Mouse (Mus musculus) CH12.LX (cell line): ENCODE measurements around the gene Mns1. TPM values are rescaled to one million over a fixed set of nuclear protein-coding genes. Genes with fewer than 3 reads are reported as not detected.

Experiments used
- DNase-seq: peaks from one replicate; pipeline ENCODE4 v3.0.0-alpha.2; 2013; ENCODE audit errors: extremely low read depth
- H3K27ac ChIP-seq: 2 replicates; pipeline ENCODE4 v1.5.1; 2012; ENCODE audit warnings: low read depth, mild to moderate bottlenecking, control low read depth, moderate library complexity; ENCODE audit not compliant: insufficient read depth
- H3K27me3 ChIP-seq: replicated peaks from 2 replicates; pipeline ENCODE3; 2012; ENCODE audit warnings: inconsistent platforms
- H3K36me3 ChIP-seq, 2 experiments: replicated peaks in 1 of 2; 2 replicates each; pipeline versions ENCODE3 to v1.6.1; 2012; ENCODE audit warnings: inconsistent platforms in 1 of 2, low read length in 1 of 2, mild to moderate bottlenecking in 1 of 2, mixed read lengths in 1 of 2, moderate library complexity in 1 of 2; ENCODE audit not compliant: control insufficient read depth in 1 of 2, insufficient read depth in 1 of 2
- H3K4me1 ChIP-seq, 2 experiments: 2 replicates each; pipeline ENCODE4 v1.6.1; 2012; ENCODE audit warnings: inconsistent platforms in 1 of 2, moderate library complexity in 1 of 2; ENCODE audit not compliant: insufficient read depth in 2 of 2, control insufficient read depth in 1 of 2
- H3K4me2 ChIP-seq: 2 replicates; pipeline ENCODE4 v1.6.1; 2012; ENCODE audit warnings: low read depth, mild to moderate bottlenecking, control low read depth; ENCODE audit not compliant: poor library complexity, insufficient read depth, severe bottlenecking
- H3K4me3 ChIP-seq, 3 experiments: fragments of 150-350 bp in 1 of 3; sonication (generic) in 1 of 3; replicated peaks in 1 of 3; 2 replicates each; pipeline versions ENCODE3 to v1.5.1; 2011 to 2012; ENCODE audit warnings: low read depth in 2 of 3, low read length in 2 of 3, mild to moderate bottlenecking in 2 of 3, moderate library complexity in 2 of 3, control low read depth in 1 of 3, improper control_type of control experiment in 1 of 3, inconsistent platforms in 1 of 3, mixed read lengths in 1 of 3; ENCODE audit not compliant: poor library complexity in 1 of 3
- H3K79me2 ChIP-seq: replicated peaks from 2 replicates; pipeline ENCODE4 v1.6.1; 2012; ENCODE audit warnings: mild to moderate bottlenecking, moderate library complexity; ENCODE audit not compliant: control insufficient read depth, poor library complexity, insufficient read depth, severe bottlenecking; ENCODE audit errors: extremely low read depth
- H3K9ac ChIP-seq: 2 replicates; pipeline ENCODE4 v1.6.1; 2012; ENCODE audit warnings: low read depth, mild to moderate bottlenecking, control low read depth, moderate library complexity; ENCODE audit not compliant: insufficient read depth
- H3K9me3 ChIP-seq: replicated peaks from 2 replicates; pipeline ENCODE3; 2012; ENCODE audit warnings: low read length, inconsistent platforms, mixed read lengths
- CHD1 ChIP-seq: IDR thresholded peaks from 2 replicates; pipeline ENCODE4 v1.6.1; 2012; ENCODE audit warnings: low read depth, low read length, improper control_type of control experiment, inconsistent platforms
- CHD2 ChIP-seq: IDR thresholded peaks from 2 replicates; pipeline ENCODE4 v1.6.1; 2011; ENCODE audit warnings: low read length, improper control_type of control experiment
- CTCF ChIP-seq, 2 experiments: IDR thresholded peaks in 1 of 2; conservative IDR thresholded peaks in 1 of 2; 2 replicates each; pipeline ENCODE4 v1.5.1; 2011 to 2012; ENCODE audit warnings: low read depth in 2 of 2, low read length in 2 of 2, improper control_type of control experiment in 1 of 2, inconsistent platforms in 1 of 2, mild to moderate bottlenecking in 1 of 2, moderate library complexity in 1 of 2
- E2F4 ChIP-seq: IDR thresholded peaks from 2 replicates; pipeline ENCODE4 v1.6.1; 2011; ENCODE audit warnings: low read depth, low read length, improper control_type of control experiment; ENCODE audit not compliant: insufficient replicate concordance
- ELF1 ChIP-seq: IDR thresholded peaks from 2 replicates; pipeline ENCODE4 v1.6.1; 2014; ENCODE audit warnings: low read depth, mild to moderate bottlenecking, inconsistent platforms, low read length, improper control_type of control experiment
- EP300 ChIP-seq: IDR thresholded peaks from 2 replicates; pipeline ENCODE4 v1.6.1; 2011; ENCODE audit warnings: low read length, improper control_type of control experiment
- ETS1 ChIP-seq: conservative IDR thresholded peaks from 2 replicates; pipeline ENCODE4 v1.6.1; 2012; ENCODE audit warnings: low read depth, mild to moderate bottlenecking, inconsistent platforms, low read length, improper control_type of control experiment, moderate library complexity
- GABPA ChIP-seq: IDR thresholded peaks from 2 replicates; pipeline ENCODE4 v1.6.1; 2012; ENCODE audit warnings: low read depth, low read length, improper control_type of control experiment, inconsistent platforms; ENCODE audit not compliant: insufficient replicate concordance
- HCFC1 ChIP-seq: IDR thresholded peaks from 2 replicates; pipeline ENCODE4 v1.6.1; 2012; ENCODE audit warnings: low read depth, mild to moderate bottlenecking, inconsistent platforms, low read length, improper control_type of control experiment
- IRF4 ChIP-seq: IDR thresholded peaks from 2 replicates; pipeline ENCODE4 v1.6.1; 2014; ENCODE audit warnings: low read depth, mild to moderate bottlenecking, inconsistent platforms, low read length, improper control_type of control experiment
- KAT2A ChIP-seq: IDR thresholded peaks from 2 replicates; pipeline ENCODE4 v1.6.1; 2012; ENCODE audit warnings: low read length, improper control_type of control experiment, inconsistent platforms; ENCODE audit not compliant: insufficient replicate concordance
- MAX ChIP-seq: IDR thresholded peaks from 2 replicates; pipeline ENCODE4 v1.6.1; 2011; ENCODE audit warnings: low read length, improper control_type of control experiment
- MAZ ChIP-seq: IDR thresholded peaks from 2 replicates; pipeline ENCODE4 v1.6.1; 2012; ENCODE audit warnings: low read depth, mild to moderate bottlenecking, inconsistent platforms, low read length, improper control_type of control experiment, moderate library complexity
- MXI1 ChIP-seq: IDR thresholded peaks from 2 replicates; pipeline ENCODE4 v1.6.1; 2011; ENCODE audit warnings: mild to moderate bottlenecking, low read depth, low read length, improper control_type of control experiment
- NELFE ChIP-seq: IDR thresholded peaks from 2 replicates; pipeline ENCODE4 v1.6.1; 2011; ENCODE audit warnings: low read depth, low read length, improper control_type of control experiment
- NRF1 ChIP-seq: IDR thresholded peaks from 2 replicates; pipeline ENCODE4 v1.6.1; 2014; ENCODE audit warnings: low read depth, mild to moderate bottlenecking, inconsistent platforms, low read length, improper control_type of control experiment, moderate library complexity
- POLR2A ChIP-seq: IDR thresholded peaks from 2 replicates; pipeline ENCODE4 v1.6.1; 2011; ENCODE audit warnings: low read depth, mild to moderate bottlenecking, improper control_type of control experiment, low read length
- POLR2AphosphoS2 ChIP-seq: IDR thresholded peaks from 2 replicates; pipeline ENCODE4 v1.6.1; 2011; ENCODE audit warnings: low read depth, low read length, improper control_type of control experiment
- RAD21 ChIP-seq: IDR thresholded peaks from 2 replicates; pipeline ENCODE4 v1.6.1; 2011; ENCODE audit warnings: low read depth, mild to moderate bottlenecking, low read length, improper control_type of control experiment, moderate library complexity
- RCOR1 ChIP-seq: conservative IDR thresholded peaks from 2 replicates; pipeline ENCODE4 v1.6.1; 2012; ENCODE audit warnings: low read depth, mild to moderate bottlenecking, inconsistent platforms, low read length, improper control_type of control experiment
- SIN3A ChIP-seq: IDR thresholded peaks from 2 replicates; pipeline ENCODE4 v1.6.1; 2012; ENCODE audit warnings: low read length, improper control_type of control experiment, inconsistent platforms
- TBP ChIP-seq: conservative IDR thresholded peaks from 2 replicates; pipeline ENCODE4 v1.6.1; 2011; ENCODE audit warnings: low read depth, low read length, improper control_type of control experiment
- TCF12 ChIP-seq: IDR thresholded peaks from 2 replicates; pipeline ENCODE4 v1.6.1; 2014; ENCODE audit warnings: low read depth, mild to moderate bottlenecking, inconsistent platforms, low read length, improper control_type of control experiment
- UBTF ChIP-seq: IDR thresholded peaks from 2 replicates; pipeline ENCODE4 v1.6.1; 2012; ENCODE audit warnings: low read depth, mild to moderate bottlenecking, inconsistent platforms, low read length, improper control_type of control experiment, moderate library complexity
- USF2 ChIP-seq: conservative IDR thresholded peaks from 2 replicates; pipeline ENCODE4 v1.6.1; 2011; ENCODE audit warnings: low read depth, low read length, improper control_type of control experiment
- ZC3H11A ChIP-seq: IDR thresholded peaks from 2 replicates; pipeline ENCODE4 v1.6.1; 2012; ENCODE audit warnings: low read depth, mild to moderate bottlenecking, inconsistent platforms, low read length, improper control_type of control experiment
- ZMIZ1 ChIP-seq: IDR thresholded peaks from 2 replicates; pipeline ENCODE4 v1.6.1; 2012; ENCODE audit warnings: low read depth, mild to moderate bottlenecking, inconsistent platforms, low read length, improper control_type of control experiment
- dilution Hi-C: fragments of 300-500 bp; cut with MboI; formaldehyde crosslinking; loops from 2 replicates; pipeline ENCODE4 v1.14.3; 2020; ENCODE audit warnings: low sequenced_read_pairs; ENCODE audit not compliant: extremely low pct_unique_long_range_greater_than_20kb, extremely low pct_ligation_motif_present
- in situ Hi-C: fragments of 300-500 bp; cut with MboI; formaldehyde crosslinking; loops from 3 replicates; pipeline ENCODE4 v1.14.3; 2019; ENCODE audit warnings: low sequenced_read_pairs, low pct_ligation_motif_present, low pct_unique_long_range_greater_than_20kb, mixed read lengths
- polyA plus RNA-seq: library from polyadenylated mRNA; unstranded; fragments of >175 nt; gene quantifications from 2 replicates; pipeline ENCODE4 v1.2.1, GENCODE M21; 2012; ENCODE audit warnings: low read depth; ENCODE audit not compliant: insufficient read length
- total RNA-seq, 2 experiments: library from RNA; depleted of rRNA; stranded (reverse); fragments of 300-350 nt in 1 of 2; fragments of >200 nt in 1 of 2; gene quantifications; 2 replicates each; pipeline ENCODE4 v1.2.3; 2012 to 2014

The Mns1 gene
- total and polyA plus RNA-seq, 3 experiments, result 16.7 to 66.0 (median 19.4) TPM

- Histone ChIP-seq H3K4me1 (peaks cover 10 to 46% of the 10 kb centered on the region in 2 experiments), H3K36me3 (peaks cover 4 to 13% of the 10 kb centered on the region in 2 experiments), H3K79me2 (peaks cover 8% of the 10 kb centered on the region), H3K4me2 (peak overlapping the region; percentile 99), H3K27me3 (no peaks in the 10 kb centered on the region), H3K9ac (peak overlapping the region; percentile 89), H3K27ac (peak overlapping the region; percentile 95), H3K4me3 (peak overlapping the region; percentile 66 to 83 (median 82)), H3K9me3 (no peaks in the 10 kb centered on the region)
- in situ Hi-C loops (loop anchor here (5.0 kb wide), 1 partner anchor 36 kb away; no protein-coding TSS in a partner anchor), dilution Hi-C loops (no loop called here)
- DNase-seq, result peak; percentile 93
- TF ChIP-seq CHD2 (peak; percentile 97), USF2 (no peak), MAZ (0 out of 2 replicates have a peak, but pooled peaks have one; percentile 23), SIN3A (peak; percentile 69), CTCF (conservative IDR thresholded peaks at IDR 0.05 in 1 of 2, IDR thresholded peaks at IDR 0.05 in 1 of 2; ENCODE audit: low read depth in 2 of 2, low read length in 2 of 2) (no peak), CHD1 (no peak), IRF4 (0 out of 2 replicates have a peak, but pooled peaks have one; percentile 8), NELFE (peak; percentile 79; the same call in 1 of the 2 replicates), ZC3H11A (no peak), RCOR1 (no peak), ELF1 (no peak), EP300 (no peak), ZMIZ1 (peak; percentile 74), RAD21 (no peak), TBP (peak; percentile 61; the same call in 1 of the 2 replicates), MAX (peak; percentile 58; the same call in 1 of the 2 replicates), POLR2AphosphoS2 (0 out of 2 replicates have a peak, but pooled peaks have one; percentile 42), TCF12 (peak; percentile 60), MXI1 (peak; percentile 75), KAT2A (no peak), HCFC1 (no peak), POLR2A (peak; percentile 89), ETS1 (0 out of 2 replicates have a peak, but pooled peaks have one; percentile 12), E2F4 (0 out of 2 replicates have a peak, but pooled peaks have one; percentile 14), UBTF (no peak), NRF1 (no peak; the same call in 1 of the 2 replicates), GABPA (no peak)
These were observed 53.9 kb downstream of the Mns1 start for GRCm38 (mm10) chr9:72491559-72492193.
